Mouse (Mus musculus): ENCODE results near the gene Sirt4. TPM values are rescaled to one million over a fixed set of nuclear protein-coding genes. Genes with fewer than 3 reads are reported as not detected.
A peak's percentile ranks its signal among the peaks of the same experiment; 100 is the strongest.

Sirt4 gene
- total RNA-seq, 2 experiments from 2014 or later: 20.8 to 22.6 TPM

- peak; percentile 55 to 68 for DNase-seq
These were observed 13.6 kb downstream of the Sirt4 start for GRCm38 (mm10) chr5:115470766-115471531.

GRCm38 (mm10) chr5:115469791-115470190 is 14.7 kb downstream of the Sirt4 start:
- DNase-seq: no peak

- DNase-seq: no peak
These were observed 18.7 kb downstream of the Sirt4 start, which contains the start of gene Pla2g1b for GRCm38 (mm10) chr5:115465642-115466420. Gene Pla2g1b (plus strand): TSS chr5:115466262.

GRCm38 (mm10) chr5:115464408-115465115 is 20.0 kb downstream of the Sirt4 start:
- no peak for DNase-seq

GRCm38 (mm10) chr5:115458918-115459317 is 25.6 kb downstream of the Sirt4 start:
- peak in 1 of 2 experiments; percentile 15 for DNase-seq

DNA sequence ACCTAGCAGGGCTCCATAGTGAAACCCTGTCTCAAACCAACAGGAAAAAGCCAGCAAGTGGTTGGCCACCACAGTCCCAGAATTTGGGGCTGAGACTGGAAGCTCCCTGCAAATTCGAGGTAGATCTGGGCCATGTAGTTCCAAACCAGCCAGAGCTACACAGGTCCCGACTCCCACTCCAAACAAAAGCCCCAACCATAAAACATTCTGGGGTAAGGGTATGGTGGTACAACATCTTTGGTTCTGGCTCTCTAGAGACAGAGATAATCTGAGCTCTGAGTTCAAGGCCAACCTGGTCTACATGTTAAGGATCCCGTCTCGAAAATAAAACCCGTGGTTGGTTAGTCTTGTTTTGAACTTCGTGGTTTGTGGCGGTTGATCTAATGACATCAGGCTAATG is 28.7 kb downstream of the Sirt4 start:
- DNase-seq: no peak

GRCm38 (mm10) chr5:115454422-115455090 is 30.0 kb downstream of the Sirt4 start:
- DNase-seq: no peak

- DNase-seq: no peak
These were observed 33.9 kb downstream of the Sirt4 start for GRCm38 (mm10) chr5:115450410-115451317.

DNA sequence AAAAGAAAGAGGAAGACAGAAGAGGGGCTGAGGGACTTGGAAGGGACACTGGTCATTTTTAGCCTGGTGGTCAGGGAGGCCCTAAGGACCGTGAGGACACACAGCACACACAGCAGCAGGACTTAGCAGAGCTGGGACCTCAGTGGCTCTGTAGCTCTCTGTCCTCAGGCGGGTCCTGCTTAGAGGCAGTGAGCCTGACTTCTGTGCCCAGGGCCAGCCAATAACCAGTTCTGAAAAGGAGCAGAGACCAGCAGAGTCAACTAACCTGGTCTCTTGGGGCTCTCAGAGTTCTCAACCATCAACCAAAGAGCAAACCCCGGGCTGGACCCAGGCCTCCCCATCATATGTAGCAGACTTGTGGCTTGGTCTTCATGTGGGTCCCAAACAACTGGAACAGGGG is 35.3 kb downstream of the Sirt4 start:
- no peak for DNase-seq

DNA sequence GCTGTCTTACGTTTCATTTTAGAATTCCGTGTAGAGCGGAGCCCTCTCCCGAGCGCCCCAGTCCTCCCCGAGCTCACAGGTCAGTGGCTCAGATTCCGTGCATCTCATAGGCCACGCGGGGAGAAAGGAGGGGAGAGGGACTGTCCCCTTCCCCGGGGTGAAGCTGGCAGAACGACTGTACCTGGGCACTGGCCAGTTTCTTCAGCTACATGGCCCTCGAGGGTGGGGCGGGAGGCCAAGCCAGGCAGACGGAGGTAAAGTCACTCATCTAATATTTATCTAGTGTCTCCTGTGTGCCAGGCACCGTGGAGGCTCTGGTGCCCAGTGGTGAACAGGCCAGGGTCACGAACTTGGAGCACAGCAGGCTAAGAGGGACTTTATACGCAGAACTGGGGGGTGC is 37.4 kb downstream of the Sirt4 start:
- DNase-seq: no peak

DNA sequence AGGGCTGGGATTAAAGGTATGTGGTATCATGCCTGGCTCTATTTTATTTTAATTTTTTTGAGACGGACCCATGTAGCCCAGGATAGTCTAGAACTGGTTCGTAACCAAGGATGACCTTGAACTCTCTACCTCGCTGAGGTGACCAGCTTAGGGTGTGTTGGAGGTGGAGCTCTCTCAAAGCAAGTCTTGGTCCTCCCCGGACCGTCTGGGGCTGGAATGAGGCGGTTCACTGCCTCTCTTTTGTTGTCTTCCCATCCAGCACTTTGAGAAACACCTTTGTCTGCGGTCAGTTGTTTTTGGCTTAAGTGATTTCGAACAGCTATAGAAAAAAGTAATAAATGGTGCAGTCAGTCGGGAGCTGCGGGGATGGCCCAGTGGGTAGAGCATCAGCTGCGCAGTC is 40.4 kb downstream of the Sirt4 start:
- no peak for DNase-seq

GRCm38 (mm10) chr5:115442663-115443062 is 41.9 kb downstream of the Sirt4 start:
- peak; percentile 21 to 36 for DNase-seq

DNA sequence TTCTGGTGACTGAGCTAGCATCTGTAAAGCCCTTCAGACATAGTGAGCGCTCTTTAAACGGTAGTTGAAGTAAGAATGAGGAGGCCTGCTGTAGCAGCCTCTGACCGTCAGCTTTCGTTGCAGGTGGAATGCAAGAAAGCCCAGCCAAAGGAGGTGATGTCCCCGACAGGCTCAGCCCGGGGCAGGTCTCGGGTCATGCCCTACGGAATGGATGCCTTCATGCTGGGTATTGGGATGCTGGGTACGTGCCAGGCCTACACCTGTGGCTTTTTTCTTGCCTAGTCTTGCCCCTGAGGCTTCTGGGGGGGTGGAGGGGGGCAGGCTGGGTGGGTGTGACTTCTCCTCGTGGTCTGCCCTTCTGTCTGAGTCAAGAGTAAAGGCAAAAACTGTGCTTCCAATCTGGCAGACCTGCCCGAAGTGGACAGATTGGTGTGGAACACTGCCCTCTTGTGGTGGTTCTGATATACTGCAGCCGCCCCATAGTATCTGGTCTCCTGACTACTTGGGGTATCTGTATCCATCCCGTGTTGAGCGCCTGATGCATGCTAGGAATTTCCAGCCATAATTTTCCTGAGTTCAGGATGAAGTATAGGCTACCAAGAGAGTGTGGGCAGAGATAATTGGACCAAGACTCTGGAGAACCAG is 43.2 kb downstream of the Sirt4 start:
- peak; percentile 75 to 77 for DNase-seq

DNA sequence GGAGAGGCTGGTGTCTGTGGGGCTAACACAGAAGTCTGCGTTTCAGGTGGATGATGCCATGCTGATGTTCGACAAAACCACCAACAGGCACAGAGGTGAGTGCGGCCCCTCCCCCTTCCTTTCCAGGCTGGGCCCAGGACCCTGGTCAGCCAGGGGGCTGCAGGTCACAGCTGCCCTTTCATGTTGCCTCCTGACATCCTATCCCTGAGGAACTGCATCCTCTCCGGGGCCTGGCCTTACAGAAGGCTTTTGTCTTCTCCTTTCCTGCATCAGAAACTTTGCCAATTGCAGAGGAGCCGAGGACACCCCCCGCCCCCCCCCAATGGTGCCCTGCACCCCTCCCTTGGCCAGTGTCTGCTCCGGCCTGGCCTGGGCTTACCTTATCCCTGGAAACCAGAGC is 45.9 kb downstream of the Sirt4 start:
- no peak for DNase-seq

GRCm38 (mm10) chr5:115437945-115438315 is 46.6 kb downstream of the Sirt4 start:
- no peak for DNase-seq

GRCm38 (mm10) chr5:115437242-115437944 is 47.1 kb downstream of the Sirt4 start:
- no peak for DNase-seq

GRCm38 (mm10) chr5:115436421-115437124 is 48.0 kb downstream of the Sirt4 start:
- peak; percentile 71 to 79 for DNase-seq

- DNase-seq: no peak
These were observed 48.7 kb downstream of the Sirt4 start for GRCm38 (mm10) chr5:115435755-115436379.

Data from adrenal gland, postnatal 36 days (tissue).